Mouse (Mus musculus): ENCODE data around the gene Gnb2.

GRCm38 (mm10) chr5:137534762-137535161 lies 1.5 kb upstream of the Gnb2 start:
- TF ChIP-seq CTCF (IDR thresholded peaks at IDR 0.05) (no peak), EP300 (IDR thresholded peaks at IDR 0.05) (peak; percentile 39; the same call in 1 of the 2 replicates)

Measured in lung, postnatal 0 days (tissue).